Mouse (Mus musculus) liver, embryonic 14.5 days (tissue): ENCODE data around the gene Gse1.

Experiments used
- CTCF ChIP-seq: IDR thresholded peaks from 2 replicates; pipeline ENCODE4 v1.5.1; 2016; ENCODE audit warnings: antibody characterized with exemption, low read depth, control low read depth
- EP300 ChIP-seq: IDR thresholded peaks from 2 replicates; pipeline ENCODE4 v1.6.1; 2016; ENCODE audit warnings: antibody characterized with exemption, low read depth

- TF ChIP-seq CTCF (no peak), EP300 (no peak)
Measured at GRCm38 (mm10) chr8:120312452-120312851, 84.2 kb downstream of the Gse1 start.
